Mouse (Mus musculus) bone marrow, adult 2 months (tissue): ENCODE data around the gene Rpl6.

Source experiments
- CTCF ChIP-seq: fragments of 200-500 bp; IDR thresholded peaks from 2 replicates; pipeline ENCODE4 v1.5.1; 2011; ENCODE audit warnings: low read length, control low read depth; ENCODE audit not compliant: control insufficient read depth, insufficient read depth
- POLR2A ChIP-seq: fragments of 200-500 bp; IDR thresholded peaks from 2 replicates; pipeline ENCODE4 v1.6.1; 2011; ENCODE audit warnings: low read depth, mild to moderate bottlenecking, control low read depth, low read length, borderline replicate concordance; ENCODE audit not compliant: control insufficient read depth

DNA sequence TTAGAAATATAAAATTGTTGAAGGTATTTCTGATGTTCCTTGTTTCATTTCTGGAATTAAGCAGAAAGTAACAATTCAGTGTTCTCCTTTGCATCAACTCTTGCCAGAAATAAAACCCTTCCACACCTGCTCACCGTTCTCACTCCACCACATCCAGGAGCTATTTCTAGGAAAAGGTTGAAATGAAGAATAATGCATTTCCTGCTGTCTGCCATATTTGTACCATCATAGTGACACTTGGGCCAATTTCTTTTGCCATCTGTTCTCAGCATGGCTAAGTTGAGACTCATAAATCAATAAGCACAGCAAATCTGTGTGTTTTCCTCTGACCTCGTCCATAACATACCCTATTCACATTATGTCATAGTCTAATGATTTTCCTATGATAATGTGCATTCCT lies 33.9 kb downstream of the Rpl6 start:
- TF ChIP-seq CTCF (no peak), POLR2A (no peak)
